Comparison of ENCODE assay signal across 27 mouse cellular contexts in genomic region chr9:37638721-37639120, GRCm38 (mm10). TPM values are rescaled to one million over a fixed set of nuclear protein-coding genes. Genes with fewer than 3 reads are reported as not detected.
DNase-seq lines count a peak whose midpoint lies in the region; ATAC-seq and TF ChIP-seq lines count a peak whose summit lies in the region.
"Had no signal": no experiment of that assay in that cellular context is flagged by ENCODE, and none has a peak within 500 bp of the region (broad histone marks: within the 10 kb centered on the region; RNA-seq: fewer than 3 reads in every experiment).

No protein-coding gene starts in this region.

- H3K9me3 ChIP-seq in kidney, postnatal 0 days (replicated peaks; ENCODE audit: low read length): no peaks in the 10 kb centered on the region
- H3K9me3 ChIP-seq in lung, embryonic 15.5 days: no peaks in the 10 kb centered on the region
- no peaks in the 10 kb centered on the region for H3K9me3 ChIP-seq in lung, postnatal 0 days (ENCODE audit: low read length)
- H3K9me3 ChIP-seq in liver, embryonic 11.5 days (ENCODE audit: control insufficient read depth, low read length): no peaks in the 10 kb centered on the region
- H3K9me3 ChIP-seq: embryonic facial prominence, embryonic 10.5 days; embryonic facial prominence, embryonic 12.5 days; forebrain, embryonic 13.5 days; forebrain, embryonic 15.5 days; G1E had no signal

- no peaks in the 10 kb centered on the region for H3K36me3 ChIP-seq in kidney, postnatal 0 days (ENCODE audit: insufficient read depth, low read length)
- no peaks in the 10 kb centered on the region for H3K36me3 ChIP-seq in lung, embryonic 15.5 days
- H3K36me3 ChIP-seq in lung, postnatal 0 days (ENCODE audit: insufficient read depth, low read length): no peaks in the 10 kb centered on the region
- no peaks in the 10 kb centered on the region for H3K36me3 ChIP-seq in liver, embryonic 11.5 days (ENCODE audit: control insufficient read depth, insufficient read depth, low read length)
- H3K36me3 ChIP-seq: embryonic facial prominence, embryonic 10.5 days; embryonic facial prominence, embryonic 12.5 days; forebrain, embryonic 15.5 days had no signal

- WGBS in kidney, postnatal 0 days: 83% methylated on average over 3 of the region's 3 CpGs
- WGBS in lung, embryonic 15.5 days: 60% methylated on average over 3 of the region's 3 CpGs
- 53% methylated on average over 3 of the region's 3 CpGs for WGBS in lung, postnatal 0 days
- 81% methylated on average over 3 of the region's 3 CpGs for WGBS in liver, embryonic 11.5 days

- no peaks in the 10 kb centered on the region for H3K27me3 ChIP-seq in kidney, postnatal 0 days (ENCODE audit: insufficient read depth, low read length)
- H3K27me3 ChIP-seq in lung, embryonic 15.5 days: no peaks in the 10 kb centered on the region
- no peaks in the 10 kb centered on the region for H3K27me3 ChIP-seq in lung, postnatal 0 days (replicated peaks; ENCODE audit: insufficient read depth, low read length)
- no peaks in the 10 kb centered on the region for H3K27me3 ChIP-seq in liver, embryonic 11.5 days (replicated peaks; ENCODE audit: control insufficient read depth, insufficient read depth, low read length)
- H3K27me3 ChIP-seq: CH12.LX; embryonic facial prominence, embryonic 12.5 days; forebrain, embryonic 13.5 days; forebrain, embryonic 15.5 days; Patski had no signal

- peak; percentile 84 for TF ChIP-seq EP300 in lung, postnatal 0 days (IDR thresholded peaks at IDR 0.05)

- TF ChIP-seq CTCF in kidney, postnatal 0 days (IDR thresholded peaks at IDR 0.05; ENCODE audit: low read depth): no peak
- no peak for TF ChIP-seq CTCF in lung, postnatal 0 days (IDR thresholded peaks at IDR 0.05)

- no peak overlapping the region for H3K4me2 ChIP-seq in kidney, postnatal 0 days (ENCODE audit: low read length)
- no peak overlapping the region for H3K4me2 ChIP-seq in lung, embryonic 15.5 days
- H3K4me2 ChIP-seq in lung, postnatal 0 days (replicated peaks; ENCODE audit: low read depth, low read length): no peak overlapping the region
- H3K4me2 ChIP-seq in liver, embryonic 11.5 days: no peak overlapping the region
- H3K4me2 ChIP-seq: embryonic facial prominence, embryonic 12.5 days; forebrain, embryonic 13.5 days; forebrain, embryonic 15.5 days had no signal

- H3K4me1 ChIP-seq in kidney, postnatal 0 days (replicated peaks; ENCODE audit: insufficient read depth, low read length): no peaks in the 10 kb centered on the region
- peaks cover 20% of the 10 kb centered on the region for H3K4me1 ChIP-seq in lung, embryonic 15.5 days
- no peaks in the 10 kb centered on the region; the same call in 1 of the 2 replicates for H3K4me1 ChIP-seq in lung, postnatal 0 days (ENCODE audit: insufficient read depth, low read depth, low read length)
- H3K4me1 ChIP-seq in liver, embryonic 11.5 days (replicated peaks; ENCODE audit: control insufficient read depth, insufficient read depth, low read length): no peaks in the 10 kb centered on the region
- H3K4me1 ChIP-seq: embryonic facial prominence, embryonic 10.5 days; embryonic facial prominence, embryonic 12.5 days; forebrain, embryonic 13.5 days; forebrain, embryonic 15.5 days had no signal

- no peak overlapping the region for H3K27ac ChIP-seq in kidney, postnatal 0 days
- peak overlapping the region; percentile 64 for H3K27ac ChIP-seq in lung, embryonic 15.5 days
- H3K27ac ChIP-seq in lung, postnatal 0 days (ENCODE audit: low read length): peak overlapping the region; percentile 43; the same call in 1 of the 2 replicates
- no peak overlapping the region for H3K27ac ChIP-seq in liver, embryonic 11.5 days (ENCODE audit: low read depth, low read length)
- H3K27ac ChIP-seq: embryonic facial prominence, embryonic 10.5 days; embryonic facial prominence, embryonic 12.5 days; forebrain, embryonic 13.5 days; forebrain, embryonic 15.5 days had no signal

- H3K9ac ChIP-seq in kidney, postnatal 0 days (ENCODE audit: low read depth, low read length): no peak overlapping the region
- no peak overlapping the region for H3K9ac ChIP-seq in lung, embryonic 15.5 days
- H3K9ac ChIP-seq in lung, postnatal 0 days (replicated peaks; ENCODE audit: low read depth): no peak overlapping the region
- H3K9ac ChIP-seq in liver, embryonic 11.5 days (ENCODE audit: low read depth, low read length): no peak overlapping the region
- H3K9ac ChIP-seq: embryonic facial prominence, embryonic 12.5 days; forebrain, embryonic 13.5 days; forebrain, embryonic 15.5 days had no signal

- no peak overlapping the region for H3K4me3 ChIP-seq in kidney, postnatal 0 days (replicated peaks; ENCODE audit: low read depth, low read length)
- H3K4me3 ChIP-seq in lung, embryonic 15.5 days: no peak overlapping the region
- no peak overlapping the region for H3K4me3 ChIP-seq in lung, postnatal 0 days (ENCODE audit: low read depth, low read length)
- H3K4me3 ChIP-seq in liver, embryonic 11.5 days (ENCODE audit: low read depth, low read length): no peak overlapping the region
- H3K4me3 ChIP-seq: embryonic facial prominence, embryonic 10.5 days; embryonic facial prominence, embryonic 12.5 days; forebrain, embryonic 13.5 days; forebrain, embryonic 15.5 days had no signal

- peak; percentile 21 for DNase-seq in kidney, postnatal 0 days (ENCODE audit: low spot score)
- no peak for DNase-seq in kidney, adult 18-20 months
- no peak for DNase-seq in lung, postnatal 4 days
- DNase-seq in lung, postnatal 0 days (ENCODE audit: low spot score): peak; percentile 87
- no peak for DNase-seq in lung, postnatal 36 days
- DNase-seq in adipocyte (ENCODE audit: low spot score): peak; percentile 26
- DNase-seq in liver, embryonic 11.5 days (ENCODE audit: low spot score): no peak
- DNase-seq: adrenal gland, adult 2 months; adrenal gland, postnatal 10 days; adrenal gland, postnatal 25 days; B cell, adult 2 months; cerebellum, adult 11-12 months; cerebellum, adult 2 months; cerebellum, adult 9-10 months; cerebellum, postnatal 10 days; cerebellum, postnatal 25 days had no signal

- ATAC-seq in kidney, postnatal 0 days (replicated peaks; ENCODE audit: low FRiP score, low read depth): no peak
- ATAC-seq in lung, embryonic 15.5 days (ENCODE audit: borderline replicate concordance, extremely low read depth, low FRiP score, low TSS enrichment): peak; percentile 82
- ATAC-seq in lung, postnatal 0 days: peak; percentile 80
- no peak for ATAC-seq in liver, embryonic 11.5 days (replicated peaks; ENCODE audit: low FRiP score)
- ATAC-seq: activated CD4-positive, CD25-positive, alpha-beta regulatory T cell, adult 4 months; CD4-positive, CD25-positive, alpha-beta regulatory T cell, adult 4 months; forebrain, embryonic 13.5 days; forebrain, embryonic 15.5 days; Patski had no signal

RNA-seq across cellular contexts. Expression of gene Tbrg1, which starts 18.4 kb away (rescaled TPM):
- 135 and 144 TPM in 2 replicates for polyA plus RNA-seq in kidney, postnatal 0 days (2015; fragmentation: Nextera tagmentation; extraction: Ambion mirVana)
- 128 and 134 TPM in 2 replicates for polyA plus RNA-seq in lung, embryonic 15.5 days (2015; fragmentation: Nextera tagmentation; extraction: Ambion mirVana)
- 153 and 163 TPM in 2 replicates for polyA plus RNA-seq in lung, postnatal 0 days (2015; fragmentation: Nextera tagmentation; extraction: Ambion mirVana)
- polyA plus RNA-seq in liver, embryonic 11.5 days (2014; fragmentation: Nextera tagmentation; extraction: Ambion mirVana): 127 and 128 TPM in 2 replicates

RNA-seq across cellular contexts. Expression of gene Spa17, which starts 25.2 kb away (rescaled TPM):
- 10.7 and 12.3 TPM in 2 replicates for polyA plus RNA-seq in kidney, postnatal 0 days (2015; fragmentation: Nextera tagmentation; extraction: Ambion mirVana)
- 8.2 and 8.4 TPM in 2 replicates for polyA plus RNA-seq in lung, embryonic 15.5 days (2015; fragmentation: Nextera tagmentation; extraction: Ambion mirVana)
- 19.2 and 21.6 TPM in 2 replicates for polyA plus RNA-seq in lung, postnatal 0 days (2015; fragmentation: Nextera tagmentation; extraction: Ambion mirVana)
- polyA plus RNA-seq in liver, embryonic 11.5 days (2014; fragmentation: Nextera tagmentation; extraction: Ambion mirVana): 3.9 and 4.9 TPM in 2 replicates

RNA-seq across cellular contexts. Expression of gene Panx3, which starts 30.3 kb away (rescaled TPM):
- polyA plus RNA-seq in kidney, postnatal 0 days (2015; fragmentation: Nextera tagmentation; extraction: Ambion mirVana): 0.12 TPM in 1 of 2 replicates, not detected in the other
- 0.07 TPM in 1 of 2 replicates, not detected in the other for polyA plus RNA-seq in lung, embryonic 15.5 days (2015; fragmentation: Nextera tagmentation; extraction: Ambion mirVana)
- polyA plus RNA-seq in lung, postnatal 0 days (2015; fragmentation: Nextera tagmentation; extraction: Ambion mirVana): 0.05 and 0.20 TPM in 2 replicates
- polyA plus RNA-seq in liver, embryonic 11.5 days (2014; fragmentation: Nextera tagmentation; extraction: Ambion mirVana): not detected in 2 replicates
- polyA plus RNA-seq: activated CD4-positive, CD25-positive, alpha-beta regulatory T cell, adult 4 months; CD4-positive, CD25-positive, alpha-beta regulatory T cell, adult 4 months; cerebellum, adult 2 months; cortical plate, adult 2 months; forebrain, embryonic 15.5 days; G1E; Patski had no signal

Comparison
In these comparisons a context has a peak if more than half of its experiments do, and no peak if none do; other contexts are left out.
1. DNase-seq: peak in kidney, postnatal 0 days (single experiment), lung, postnatal 0 days (single experiment) and adipocyte (single experiment); none in kidney, adult 18-20 months (single experiment), lung, postnatal 4 days (0 of 2), lung, postnatal 36 days (single experiment) and liver, embryonic 11.5 days (single experiment).
2. ATAC-seq: peak in lung, embryonic 15.5 days (single experiment) and lung, postnatal 0 days (single experiment); none in kidney, postnatal 0 days (single experiment) and liver, embryonic 11.5 days (single experiment).
3. H3K27ac ChIP-seq: peak in lung, embryonic 15.5 days (single experiment) and lung, postnatal 0 days (single experiment); none in kidney, postnatal 0 days (single experiment) and liver, embryonic 11.5 days (single experiment).